Mouse (Mus musculus) left cerebral cortex, adult 9 months (tissue): ENCODE results near the gene Slc9a8.

Source experiments
- DNase-seq, 2 experiments: peaks; one replicate each; pipeline ENCODE4 v3.0.0; 2022; ENCODE audit warnings: low spot score in 2 of 2

Gene Slc9a8

DNA sequence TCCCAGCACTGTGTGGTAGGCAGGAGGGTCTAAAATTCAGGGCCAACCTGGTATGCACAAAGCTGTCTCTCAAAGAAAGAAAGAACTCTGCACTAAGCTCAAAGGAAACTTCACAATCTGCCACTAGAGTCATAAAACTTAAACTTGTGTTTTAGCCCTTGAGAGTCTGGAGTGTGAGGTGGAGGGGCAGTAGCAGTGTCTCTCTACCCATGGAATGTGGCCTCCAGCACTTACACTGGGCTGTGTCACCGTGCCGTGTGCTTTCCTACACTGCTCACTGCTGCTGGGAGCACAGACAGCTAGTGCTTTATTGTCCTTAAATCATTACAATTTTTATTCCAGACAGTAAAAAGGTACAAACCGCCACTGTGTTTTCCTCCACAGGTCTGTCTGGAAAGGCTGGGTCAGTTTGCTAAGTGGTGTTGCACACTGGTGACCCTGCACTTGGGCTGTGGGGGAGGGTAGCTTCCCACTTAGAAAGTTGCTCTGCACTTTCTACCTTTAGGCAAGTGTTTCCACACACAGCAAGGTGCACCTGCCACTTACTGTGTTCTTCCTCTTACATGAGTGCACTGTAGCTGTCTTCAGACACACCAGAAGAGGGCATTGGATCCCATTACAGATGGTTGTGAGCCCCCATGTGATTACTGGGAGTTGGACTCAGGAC lies 86.3 kb downstream of the Slc9a8 start:
- DNase-seq, result no peak

DNA sequence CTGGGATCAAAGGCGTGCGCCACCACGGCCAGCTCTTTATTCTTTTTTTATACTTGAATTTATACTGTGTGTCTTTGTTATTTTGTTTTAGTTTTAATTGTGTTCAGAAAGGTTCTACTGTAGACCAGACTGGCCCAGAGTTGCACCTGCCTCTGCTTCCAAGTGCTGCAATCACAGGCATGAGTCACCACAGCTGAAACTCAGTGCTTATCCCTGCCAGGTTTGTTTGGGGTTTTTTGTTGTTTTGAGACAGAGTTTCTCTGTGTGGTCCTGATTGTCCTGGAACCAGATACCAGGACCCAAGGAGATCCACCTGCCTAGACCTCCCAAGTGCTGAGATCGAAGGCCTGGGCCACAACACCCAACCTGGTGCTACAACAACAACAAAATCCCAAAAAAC lies 87.1 kb downstream of the Slc9a8 start:
- DNase-seq, result no peak

DNA sequence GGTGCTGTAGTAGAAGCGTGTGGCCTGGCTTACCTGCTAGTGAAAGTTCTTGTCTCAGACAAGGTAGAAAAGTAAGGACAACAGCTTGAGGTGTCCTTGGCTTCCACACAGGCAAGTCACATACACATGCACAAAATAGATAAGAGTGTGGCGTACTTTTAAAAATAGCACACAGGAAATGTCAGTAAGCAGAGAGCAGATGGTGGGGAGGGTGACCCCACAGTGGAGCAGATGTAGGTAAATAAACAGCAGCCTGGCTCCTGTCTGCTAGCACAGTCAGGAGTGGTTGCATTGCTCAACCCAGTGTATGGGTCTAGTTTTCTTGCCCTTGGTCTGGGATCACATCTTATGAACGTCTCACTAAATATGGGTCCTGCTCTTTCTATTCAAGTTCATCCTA lies 89.0 kb downstream of the Slc9a8 start:
- DNase-seq, result peak in 1 of 2 experiments; percentile 34

DNA sequence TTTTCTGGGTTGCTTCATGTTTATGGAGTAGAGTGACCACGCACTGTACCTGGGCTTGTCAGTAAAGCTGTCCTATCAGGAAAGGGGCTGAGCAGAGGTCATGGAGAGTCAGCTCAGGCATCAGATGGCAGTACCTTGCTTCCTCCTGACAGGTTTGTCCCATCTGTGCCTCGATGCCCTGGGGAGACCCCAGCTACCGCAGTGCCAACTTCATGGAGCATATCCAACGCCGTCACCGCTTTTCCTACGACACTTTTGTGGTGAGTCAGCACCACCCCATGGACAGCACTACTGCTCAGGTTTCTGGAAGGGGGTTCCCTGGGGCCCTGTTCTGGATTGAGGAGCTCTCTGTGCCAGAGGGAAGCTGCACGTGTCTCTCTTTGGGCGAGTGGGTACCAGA lies 90.9 kb downstream of the Slc9a8 start:
- no peak for DNase-seq

DNA sequence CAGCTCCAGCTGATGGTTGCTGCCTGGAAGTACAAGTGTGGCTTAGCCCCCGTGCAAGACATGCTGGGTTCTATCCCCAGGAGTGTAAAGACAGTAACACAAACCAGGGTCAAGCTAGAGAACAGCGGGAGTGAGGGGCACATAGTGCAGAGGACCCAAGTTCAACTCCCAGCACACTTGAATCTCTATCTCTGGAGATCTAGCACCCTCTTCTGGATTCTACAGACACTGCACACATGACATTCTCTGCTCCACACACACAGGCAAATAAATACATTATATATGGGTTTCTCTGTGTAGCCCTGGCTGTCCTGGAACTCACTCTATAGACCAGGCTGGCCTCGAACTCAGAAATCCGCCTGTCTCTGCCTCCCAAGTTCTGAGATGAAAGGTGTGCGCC lies 91.5 kb downstream of the Slc9a8 start:
- DNase-seq, result no peak

DNA sequence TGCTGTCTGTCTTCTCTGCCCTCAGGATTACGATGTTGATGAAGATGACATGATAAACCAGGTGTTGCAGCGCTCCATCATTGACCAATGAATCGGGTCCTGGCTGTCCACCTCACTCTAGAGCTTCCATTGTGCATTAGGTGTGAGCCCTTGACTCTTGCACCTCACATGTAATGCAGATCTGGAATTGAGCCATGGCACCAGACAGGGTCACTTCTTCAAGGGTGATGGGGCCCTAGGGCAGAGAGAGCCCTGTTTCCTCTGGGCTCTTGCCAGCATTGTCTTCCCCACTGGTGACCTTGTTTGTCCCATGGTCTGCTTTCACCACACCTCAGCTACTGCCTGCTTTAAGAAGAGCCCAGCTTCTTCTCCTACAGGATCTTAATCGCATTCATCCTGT lies 93.1 kb downstream of the Slc9a8 start:
- no peak for DNase-seq

DNA sequence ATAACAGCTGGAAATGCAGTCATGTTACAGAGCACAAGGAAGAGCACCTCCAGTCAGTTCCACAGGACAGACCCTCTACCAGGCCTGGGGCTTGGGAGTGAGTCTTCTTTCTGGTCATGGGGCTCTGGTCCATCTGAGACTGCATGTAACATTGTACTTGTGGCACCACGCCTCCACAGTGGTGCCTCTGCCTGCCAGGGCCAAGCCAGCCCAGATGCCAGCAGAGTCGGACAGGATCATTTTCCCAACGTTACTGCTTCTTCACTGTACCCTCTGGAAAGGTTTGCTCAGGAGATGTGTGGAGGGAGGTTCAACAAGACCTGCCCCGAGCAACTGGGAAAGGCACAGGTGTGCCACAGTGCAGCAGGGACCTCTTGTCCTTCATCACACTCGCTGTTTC lies 94.2 kb downstream of the Slc9a8 start:
- DNase-seq, result no peak

DNA sequence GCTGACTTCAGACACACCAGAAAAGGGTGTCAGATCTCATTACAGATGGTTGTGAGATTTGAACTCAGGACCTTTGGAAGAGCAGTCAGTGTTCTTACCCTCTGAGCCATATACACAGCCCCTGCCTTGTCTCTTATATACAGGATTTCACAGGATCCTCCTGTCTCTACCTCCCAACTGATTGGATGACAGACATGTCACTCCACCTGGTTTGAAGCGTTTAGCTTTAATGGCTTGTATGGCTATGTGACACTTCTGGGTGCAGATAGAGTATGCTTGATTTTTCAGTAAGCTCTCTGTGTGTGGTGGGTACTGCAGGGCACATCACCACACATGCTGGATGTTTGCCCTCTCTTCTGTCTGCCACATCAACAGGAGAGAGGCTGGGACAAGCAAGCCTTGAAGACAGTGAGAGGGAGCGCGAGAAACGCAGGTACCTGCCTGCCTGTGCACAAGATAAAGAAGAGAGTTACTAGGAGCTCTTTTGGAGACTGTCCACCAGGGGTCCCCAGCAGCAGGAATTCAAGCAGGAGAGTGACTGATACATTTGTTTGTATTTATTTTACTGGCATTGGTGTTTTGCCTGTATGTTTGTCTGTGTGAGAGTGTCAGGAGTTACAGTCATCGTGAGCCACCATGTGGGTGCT lies 98.2 kb downstream of the Slc9a8 start:
- DNase-seq, result no peak
